In the genomic region with DNA sequence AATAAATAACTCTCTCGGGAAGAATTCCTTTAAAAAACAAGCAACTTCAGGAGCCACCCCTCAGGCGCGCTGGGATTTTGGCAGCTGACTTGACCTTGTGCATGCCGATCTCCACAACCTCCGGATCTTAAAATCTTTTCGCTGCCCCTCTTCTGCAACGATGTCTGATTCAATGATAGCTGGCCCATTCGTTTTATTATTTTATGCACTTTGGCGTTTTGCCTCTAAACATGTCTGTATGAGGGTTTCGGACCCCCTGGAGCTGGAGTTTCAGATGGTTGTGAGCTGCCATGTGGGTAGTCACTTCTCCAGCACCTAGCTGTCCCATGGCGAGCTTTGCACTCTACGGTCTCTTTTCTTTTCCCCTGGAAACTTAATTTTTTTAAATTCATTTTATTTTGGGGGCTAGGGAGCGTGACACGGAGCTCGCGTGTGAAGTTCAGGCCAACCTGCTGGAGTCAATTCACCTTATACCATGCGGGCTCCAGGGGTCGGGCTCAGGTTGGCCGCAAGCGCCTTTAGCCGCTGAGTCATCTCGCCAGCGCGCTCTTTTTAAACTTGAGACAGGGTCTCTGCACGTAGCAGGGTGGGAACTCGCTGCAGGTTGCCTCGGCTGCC, we compare ENCODE assay signal across 8 mouse cellular contexts. TPM values are rescaled to one million over a fixed set of nuclear protein-coding genes. Genes with fewer than 3 reads are reported as not detected.
DNase-seq lines count a peak whose midpoint lies in the region; ATAC-seq and TF ChIP-seq lines count a peak whose summit lies in the region.

No protein-coding gene starts in this region.

- peak; percentile 31 to 49 for DNase-seq in spleen, postnatal 10 days (ENCODE audit: low spot score in 2 of 2)
- DNase-seq in spleen, postnatal 14 days (ENCODE audit: low spot score in 2 of 2) = no peak
- DNase-seq in embryonic facial prominence, embryonic 11.5 days (ENCODE audit: low spot score) = no peak
- DNase-seq in hindbrain, embryonic 11.5 days (ENCODE audit: low spot score) = no peak
- peak; percentile 48 for DNase-seq in liver, adult 2 months (ENCODE audit: extremely low read depth, low read depth, low spot score)
- no peak for DNase-seq in ovary, postnatal 14 days (ENCODE audit: low spot score)
- no peak for DNase-seq in layer of hippocampus, postnatal 36 days

- peak overlapping the region; percentile 82 for H3K27ac ChIP-seq in embryonic facial prominence, embryonic 11.5 days (replicated peaks; ENCODE audit: low read depth, low read length)
- peak overlapping the region; percentile 87 for H3K27ac ChIP-seq in hindbrain, embryonic 11.5 days (ENCODE audit: low read depth, low read length)
- H3K27ac ChIP-seq in liver, adult 2 months (replicated peaks; ENCODE audit: insufficient read depth, low read depth, low read length) = peak overlapping the region; percentile 74
- peak overlapping the region; percentile 99 for H3K27ac ChIP-seq in small intestine, adult 2 months (ENCODE audit: insufficient read depth, low read depth, low read length)

- 0 out of 2 replicates have a peak, but pooled peaks cover 3% of the 10 kb centered on the region for H3K4me1 ChIP-seq in embryonic facial prominence, embryonic 11.5 days (ENCODE audit: control insufficient read depth, insufficient read depth, low read length)
- H3K4me1 ChIP-seq in hindbrain, embryonic 11.5 days (replicated peaks; ENCODE audit: control insufficient read depth, insufficient read depth, low read length) = peaks cover 8% of the 10 kb centered on the region; the same call in 1 of the 2 replicates
- peaks cover 14% of the 10 kb centered on the region for H3K4me1 ChIP-seq in liver, adult 2 months (ENCODE audit: control insufficient read depth, insufficient read depth, low read length)
- H3K4me1 ChIP-seq in small intestine, adult 2 months (ENCODE audit: control insufficient read depth, insufficient read depth, insufficient read length, low read length) = peaks cover 16% of the 10 kb centered on the region

- WGBS in embryonic facial prominence, embryonic 11.5 days = 1% methylated on average over 27 of the region's 27 CpGs
- 1% methylated on average over 27 of the region's 27 CpGs for WGBS in hindbrain, embryonic 11.5 days
- under 1% methylated on average over 27 of the region's 27 CpGs for WGBS in liver, adult 2 months
- under 1% methylated on average over 27 of the region's 27 CpGs for WGBS in small intestine, adult 2 months

- peak; percentile 57 for ATAC-seq in embryonic facial prominence, embryonic 11.5 days (replicated peaks; ENCODE audit: insufficient number of reproducible peaks, low FRiP score, low TSS enrichment, low read depth)
- peak; percentile 51 for ATAC-seq in hindbrain, embryonic 11.5 days (ENCODE audit: low FRiP score)

- no peak for TF ChIP-seq CTCF in liver, adult 2 months (IDR thresholded peaks at IDR 0.05; ENCODE audit: low read depth, low read length)
- no peak for TF ChIP-seq CTCF in small intestine, adult 2 months (IDR thresholded peaks at IDR 0.05; ENCODE audit: extremely low read depth, insufficient read length, insufficient replicate concordance, low read depth, low read length)

- H3K4me3 ChIP-seq in embryonic facial prominence, embryonic 11.5 days (ENCODE audit: low read depth, low read length) = peak overlapping the region; percentile 89
- H3K4me3 ChIP-seq in hindbrain, embryonic 11.5 days (ENCODE audit: low read depth, low read length) = peak overlapping the region; percentile 82
- H3K4me3 ChIP-seq in liver, adult 2 months (ENCODE audit: insufficient read depth, low read depth, low read length) = peak overlapping the region; percentile 69
- H3K4me3 ChIP-seq in small intestine, adult 2 months (ENCODE audit: low read depth, low read length) = peak overlapping the region; percentile 75

- H3K79me2 ChIP-seq in liver, adult 2 months (ENCODE audit: control insufficient read depth, insufficient read depth, low read length) = peaks cover 4% of the 10 kb centered on the region; the same call in 1 of the 2 replicates

- peak overlapping the region; percentile 74 for H3K4me2 ChIP-seq in embryonic facial prominence, embryonic 11.5 days (ENCODE audit: low read depth, low read length)
- H3K4me2 ChIP-seq in hindbrain, embryonic 11.5 days (replicated peaks; ENCODE audit: low read depth, low read length) = peak overlapping the region; percentile 40

- TF ChIP-seq POLR2A in liver, adult 2 months (IDR thresholded peaks at IDR 0.05; ENCODE audit: extremely low read depth, insufficient read depth, low read length) = no peak
- TF ChIP-seq POLR2A in small intestine, adult 2 months (IDR thresholded peaks at IDR 0.05; ENCODE audit: low read depth, low read length) = no peak

- H3K27me3 ChIP-seq in embryonic facial prominence, embryonic 11.5 days (ENCODE audit: control insufficient read depth, insufficient read depth, low read length) = no peaks in the 10 kb centered on the region
- H3K27me3 ChIP-seq in hindbrain, embryonic 11.5 days (ENCODE audit: control insufficient read depth, insufficient read depth, low read length) = no peaks in the 10 kb centered on the region
- H3K27me3 ChIP-seq in liver, adult 2 months (ENCODE audit: control insufficient read depth, insufficient read depth, low read length) = no peaks in the 10 kb centered on the region
- H3K27me3 ChIP-seq in small intestine, adult 2 months (ENCODE audit: control insufficient read depth, insufficient read depth, low read length) = no peaks in the 10 kb centered on the region

- peak overlapping the region; percentile 96 for H3K9ac ChIP-seq in embryonic facial prominence, embryonic 11.5 days (replicated peaks; ENCODE audit: low read length)
- H3K9ac ChIP-seq in hindbrain, embryonic 11.5 days (ENCODE audit: low read depth, low read length) = peak overlapping the region; percentile 94
- H3K9ac ChIP-seq in liver, adult 2 months (ENCODE audit: low read depth, low read length) = peak overlapping the region; percentile 77

- no peaks in the 10 kb centered on the region for H3K36me3 ChIP-seq in embryonic facial prominence, embryonic 11.5 days (replicated peaks; ENCODE audit: control insufficient read depth, insufficient read depth, low read depth, low read length)
- H3K36me3 ChIP-seq in hindbrain, embryonic 11.5 days (ENCODE audit: control insufficient read depth, insufficient read depth, low read length) = no peaks in the 10 kb centered on the region
- H3K36me3 ChIP-seq in liver, adult 2 months (ENCODE audit: control insufficient read depth, insufficient read depth, low read length) = no peaks in the 10 kb centered on the region
- H3K36me3 ChIP-seq in small intestine, adult 2 months (ENCODE audit: control insufficient read depth, insufficient read depth, low read length) = peaks cover 2% of the 10 kb centered on the region; the same call in 1 of the 2 replicates

- no peaks in the 10 kb centered on the region for H3K9me3 ChIP-seq in embryonic facial prominence, embryonic 11.5 days (replicated peaks; ENCODE audit: control insufficient read depth, low read length)
- no peaks in the 10 kb centered on the region for H3K9me3 ChIP-seq in hindbrain, embryonic 11.5 days (ENCODE audit: control insufficient read depth, low read length)

RNA-seq across cellular contexts. Expression of gene Tmem79, which starts 0.4 kb away (rescaled TPM):
- 2.1 and 2.8 TPM in 2 replicates for polyA plus RNA-seq in embryonic facial prominence, embryonic 11.5 days (2014; fragmentation: Nextera tagmentation; extraction: Ambion mirVana)
- 1.7 TPM in 2 replicates for polyA plus RNA-seq in hindbrain, embryonic 11.5 days (2014; fragmentation: Nextera tagmentation; extraction: Ambion mirVana)
- 1.1 and 1.7 TPM in 2 replicates for total RNA-seq in liver, adult 2 months (2014; rRNA removed)
- 2.5 and 2.9 TPM in 2 replicates for polyA plus RNA-seq in liver, adult 2 months (2012; rRNA removed)
- 32.5 and 47.1 TPM in 2 replicates for polyA plus RNA-seq in small intestine, adult 2 months (2012; rRNA removed)
- 1 to 10 TPM; 1.5 to 1.9 TPM for total RNA-seq in layer of hippocampus, postnatal 36 days (2021)

RNA-seq across cellular contexts. Expression of gene Smg5, which starts 0.5 kb away (rescaled TPM):
- 33.3 and 39.3 TPM in 2 replicates for polyA plus RNA-seq in embryonic facial prominence, embryonic 11.5 days (2014; fragmentation: Nextera tagmentation; extraction: Ambion mirVana)
- 42.0 and 44.5 TPM in 2 replicates for polyA plus RNA-seq in hindbrain, embryonic 11.5 days (2014; fragmentation: Nextera tagmentation; extraction: Ambion mirVana)
- total RNA-seq in liver, adult 2 months (2014; rRNA removed) = 14.1 and 16.6 TPM in 2 replicates
- polyA plus RNA-seq in liver, adult 2 months (2012; rRNA removed) = 22.6 and 36.6 TPM in 2 replicates
- polyA plus RNA-seq in small intestine, adult 2 months (2012; rRNA removed) = 33.9 and 42.4 TPM in 2 replicates
- total RNA-seq in layer of hippocampus, postnatal 36 days (2021) = 10 to 100 TPM; 65.1 to 72.6 TPM

RNA-seq across cellular contexts. Expression of gene Glmp, which starts 10.7 kb away (rescaled TPM):
- 77.9 and 87.3 TPM in 2 replicates for polyA plus RNA-seq in embryonic facial prominence, embryonic 11.5 days (2014; fragmentation: Nextera tagmentation; extraction: Ambion mirVana)
- polyA plus RNA-seq in hindbrain, embryonic 11.5 days (2014; fragmentation: Nextera tagmentation; extraction: Ambion mirVana) = 69.4 and 71.5 TPM in 2 replicates
- 17.8 and 26.6 TPM in 2 replicates for total RNA-seq in liver, adult 2 months (2014; rRNA removed)
- polyA plus RNA-seq in liver, adult 2 months (2012; rRNA removed) = 136 and 154 TPM in 2 replicates
- 82.0 and 181 TPM in 2 replicates for polyA plus RNA-seq in small intestine, adult 2 months (2012; rRNA removed)
- total RNA-seq in layer of hippocampus, postnatal 36 days (2021) = 10 to 100 TPM; 78.4 to 84.8 TPM

RNA-seq across cellular contexts. Expression of gene Paqr6, which starts 28.8 kb away (rescaled TPM):
- 0.60 and 0.82 TPM in 2 replicates for polyA plus RNA-seq in embryonic facial prominence, embryonic 11.5 days (2014; fragmentation: Nextera tagmentation; extraction: Ambion mirVana)
- 1.3 and 1.6 TPM in 2 replicates for polyA plus RNA-seq in hindbrain, embryonic 11.5 days (2014; fragmentation: Nextera tagmentation; extraction: Ambion mirVana)
- total RNA-seq in liver, adult 2 months (2014; rRNA removed) = not detected in 2 replicates
- 0.56 and 0.66 TPM in 2 replicates for polyA plus RNA-seq in liver, adult 2 months (2012; rRNA removed)
- polyA plus RNA-seq in small intestine, adult 2 months (2012; rRNA removed) = 1.5 and 1.7 TPM in 2 replicates
- 10 to 100 TPM; 13.6 to 14.2 TPM for total RNA-seq in layer of hippocampus, postnatal 36 days (2021)

RNA-seq across cellular contexts. Expression of gene Bglap3, which starts 37.0 kb away (rescaled TPM):
- 0.32 TPM in 1 of 2 replicates, not detected in the other for polyA plus RNA-seq in embryonic facial prominence, embryonic 11.5 days (2014; fragmentation: Nextera tagmentation; extraction: Ambion mirVana)
- polyA plus RNA-seq in hindbrain, embryonic 11.5 days (2014; fragmentation: Nextera tagmentation; extraction: Ambion mirVana) = 0.26 TPM in 1 of 2 replicates, not detected in the other
- 0.34 and 0.74 TPM in 2 replicates for total RNA-seq in liver, adult 2 months (2014; rRNA removed)
- 0.11 and 2.0 TPM in 2 replicates for polyA plus RNA-seq in liver, adult 2 months (2012; rRNA removed)
- polyA plus RNA-seq in small intestine, adult 2 months (2012; rRNA removed) = 2.2 and 6.7 TPM in 2 replicates
- under 1 TPM in 1 of 2 experiments, not detected in 1; 0.63 TPM for total RNA-seq in layer of hippocampus, postnatal 36 days (2021)

Comparison
In these comparisons a context has a peak if more than half of its experiments do, and no peak if none do; other contexts are left out.
1. DNase-seq: peak in spleen, postnatal 10 days (2 of 2) and liver, adult 2 months (single experiment); none in spleen, postnatal 14 days (0 of 2), embryonic facial prominence, embryonic 11.5 days (single experiment), hindbrain, embryonic 11.5 days (single experiment), ovary, postnatal 14 days (single experiment) and layer of hippocampus, postnatal 36 days (0 of 2).
2. Peak in every context shown above with its lines, with median percentiles within 50 percentile points of each other: H3K27ac ChIP-seq, H3K4me3 ChIP-seq and H3K9ac ChIP-seq.